Mouse (Mus musculus): ENCODE data around the gene Ttn.

Ttn gene

GRCm38 (mm10) chr2:76843162-76843561 lies 139.2 kb downstream of the Ttn start:
- no peak for DNase-seq (ENCODE audit: low spot score)

GRCm38 (mm10) chr2:76820472-76820871 lies 161.9 kb downstream of the Ttn start:
- no peak for DNase-seq (ENCODE audit: low spot score)

GRCm38 (mm10) chr2:76817796-76818195 lies 164.6 kb downstream of the Ttn start:
- DNase-seq (ENCODE audit: low spot score), result no peak

- DNase-seq (ENCODE audit: low spot score), result no peak
Measured at GRCm38 (mm10) chr2:76814048-76814817, 168.1 kb downstream of the Ttn start.

GRCm38 (mm10) chr2:76811160-76811559 lies 171.2 kb downstream of the Ttn start:
- DNase-seq (ENCODE audit: low spot score), result no peak

- no peak for DNase-seq (ENCODE audit: low spot score)
Measured at GRCm38 (mm10) chr2:76808334-76808733, 174.0 kb downstream of the Ttn start.

- DNase-seq (ENCODE audit: low spot score), result no peak
Measured at GRCm38 (mm10) chr2:76807284-76807683, 175.1 kb downstream of the Ttn start.

GRCm38 (mm10) chr2:76806861-76807260 lies 175.5 kb downstream of the Ttn start:
- no peak for DNase-seq (ENCODE audit: low spot score)

GRCm38 (mm10) chr2:76806376-76806775 lies 176.0 kb downstream of the Ttn start:
- no peak for DNase-seq (ENCODE audit: low spot score)

GRCm38 (mm10) chr2:76805191-76805892 lies 177.0 kb downstream of the Ttn start:
- DNase-seq (ENCODE audit: low spot score), result no peak

- no peak for DNase-seq (ENCODE audit: low spot score)
Measured at GRCm38 (mm10) chr2:76784171-76784570, 198.2 kb downstream of the Ttn start.

GRCm38 (mm10) chr2:76780792-76781191 lies 201.6 kb downstream of the Ttn start:
- no peak for DNase-seq (ENCODE audit: low spot score)

- DNase-seq (ENCODE audit: low spot score), result no peak
Measured at GRCm38 (mm10) chr2:76769831-76770230, 212.5 kb downstream of the Ttn start.

GRCm38 (mm10) chr2:76767231-76767630 lies 215.1 kb downstream of the Ttn start:
- DNase-seq (ENCODE audit: low spot score), result no peak

GRCm38 (mm10) chr2:76764526-76764925 lies 217.8 kb downstream of the Ttn start:
- DNase-seq (ENCODE audit: low spot score), result no peak

- DNase-seq (ENCODE audit: low spot score), result no peak
Measured at GRCm38 (mm10) chr2:76762154-76762553, 220.2 kb downstream of the Ttn start.

GRCm38 (mm10) chr2:76756461-76756860 lies 225.9 kb downstream of the Ttn start:
- no peak for DNase-seq (ENCODE audit: low spot score)

GRCm38 (mm10) chr2:76751993-76752392 lies 230.4 kb downstream of the Ttn start:
- DNase-seq (ENCODE audit: low spot score), result no peak

- DNase-seq (ENCODE audit: low spot score), result no peak
Measured at GRCm38 (mm10) chr2:76749341-76750110, 232.8 kb downstream of the Ttn start.

GRCm38 (mm10) chr2:76748696-76749095 lies 233.7 kb downstream of the Ttn start:
- DNase-seq (ENCODE audit: low spot score), result no peak

- DNase-seq (ENCODE audit: low spot score), result no peak
Measured at GRCm38 (mm10) chr2:76719650-76720049, 262.7 kb downstream of the Ttn start.

GRCm38 (mm10) chr2:76714984-76715383 lies 267.4 kb downstream of the Ttn start:
- no peak for DNase-seq (ENCODE audit: low spot score)

GRCm38 (mm10) chr2:76708512-76708911 lies 273.8 kb downstream of the Ttn start:
- no peak for DNase-seq (ENCODE audit: low spot score)
